Mouse (Mus musculus) ES-E14 (cell line): Measurements from ENCODE around the gene Mrm2. TPM values are rescaled to one million over a fixed set of nuclear protein-coding genes. Genes with fewer than 3 reads are reported as not detected.

Source experiments
- DNase-seq: peaks from one replicate; pipeline ENCODE4 v3.0.0-alpha.2; 2013; ENCODE audit warnings: low read depth, low spot score
- H3K27ac ChIP-seq: 2 replicates; pipeline ENCODE4 v1.5.1; 2012; ENCODE audit warnings: low read depth, mild to moderate bottlenecking, low read length, moderate library complexity, mixed read lengths; ENCODE audit not compliant: poor library complexity, insufficient read depth, severe bottlenecking
- H3K36me3 ChIP-seq: 2 replicates; pipeline ENCODE4 v1.6.1; 2012; ENCODE audit warnings: mild to moderate bottlenecking, low read length, moderate library complexity, mixed read lengths; ENCODE audit not compliant: control insufficient read depth, poor library complexity, insufficient read depth, severe bottlenecking
- H3K4me1 ChIP-seq, 2 experiments: fragments of 150-350 bp in 1 of 2; sonication (generic) in 1 of 2; 2 replicates each; pipeline ENCODE4 v1.6.1; 2012; ENCODE audit warnings: low read length in 2 of 2, mild to moderate bottlenecking in 1 of 2, mixed read lengths in 1 of 2; ENCODE audit not compliant: control insufficient read depth in 2 of 2, insufficient read depth in 2 of 2, poor library complexity in 1 of 2
- H3K4me3 ChIP-seq, 2 experiments: fragments of 150-350 bp in 1 of 2; sonication (generic) in 1 of 2; 2 replicates each; pipeline ENCODE4 v1.5.1; 2012; ENCODE audit warnings: low read length in 2 of 2, low read depth in 1 of 2, mild to moderate bottlenecking in 1 of 2, mixed read lengths in 1 of 2; ENCODE audit not compliant: insufficient read depth in 1 of 2, poor library complexity in 1 of 2, severe bottlenecking in 1 of 2
- H3K9ac ChIP-seq: 2 replicates; pipeline ENCODE4 v1.6.1; 2012; ENCODE audit warnings: low read depth, mild to moderate bottlenecking, low read length, mixed read lengths; ENCODE audit not compliant: poor library complexity, insufficient read depth, severe bottlenecking
- H3K9me3 ChIP-seq: fragments of 150-350 bp; sonication (generic); 2 replicates; pipeline ENCODE4 v1.6.1; 2012; ENCODE audit warnings: low read depth, mild to moderate bottlenecking, low read length; ENCODE audit not compliant: control insufficient read depth, insufficient read depth
- CHD2 ChIP-seq: IDR thresholded peaks from 2 replicates; pipeline ENCODE4 v1.6.1; 2014; ENCODE audit warnings: mild to moderate bottlenecking, low read depth, low read length, inconsistent platforms
- HCFC1 ChIP-seq: IDR thresholded peaks from 2 replicates; pipeline ENCODE4 v1.6.1; 2012; ENCODE audit warnings: low read length, inconsistent platforms, borderline replicate concordance; ENCODE audit not compliant: insufficient read depth
- MAFK ChIP-seq: IDR thresholded peaks from 2 replicates; pipeline ENCODE4 v1.6.1; 2014; ENCODE audit warnings: mild to moderate bottlenecking, low read depth, low read length, inconsistent platforms; ENCODE audit not compliant: insufficient read depth
- ZC3H11A ChIP-seq: IDR thresholded peaks from 2 replicates; pipeline ENCODE4 v1.6.1; 2012; ENCODE audit warnings: low read depth, mild to moderate bottlenecking, inconsistent platforms, low read length, borderline replicate concordance
- ZNF384 ChIP-seq: IDR thresholded peaks from 2 replicates; pipeline ENCODE4 v1.6.1; 2012; ENCODE audit warnings: low read depth, low read length, inconsistent platforms
- in situ Hi-C, 2 experiments: fragments of 600-800 bp; cut with MboI; formaldehyde crosslinking; loops; one replicate each; pipeline ENCODE4 v1.15.1; 2025; ENCODE audit warnings: low sequenced_read_pairs in 2 of 2, inconsistent platforms in 1 of 2; ENCODE audit not compliant: unreplicated experiment in 2 of 2
- total RNA-seq: library from RNA; depleted of rRNA; stranded (reverse); fragments of 300-350 nt; gene quantifications from 2 replicates; pipeline ENCODE4 v1.2.3, GENCODE M21; 2012

The Mrm2 gene
- total RNA-seq, 1 experiment, result 14.6 TPM

- TF ChIP-seq CHD2 (no peak), MAFK (no peak), ZNF384 (no peak), HCFC1 (no peak), ZC3H11A (no peak)
- DNase-seq, result no peak
- Histone ChIP-seq H3K36me3 (peaks cover 62% of the 10 kb centered on the region), H3K9ac (no peak overlapping the region), H3K4me1 (peaks cover 0 to 6% of the 10 kb centered on the region in 2 experiments; a peak in 1 of 4 replicates), H3K9me3 (no peaks in the 10 kb centered on the region), H3K4me3 (no peak overlapping the region), H3K27ac (no peak overlapping the region)
- in situ Hi-C loops, result no loop called here
Measured at GRCm38 (mm10) chr5:140306016-140306415, 25.7 kb downstream of the Mrm2 start.

- H3K4me3 ChIP-seq, result no peak overlapping the region
- in situ Hi-C loops, result loop anchor here in 1 of 2 experiments (25.0 kb wide), 1 partner anchor 461 kb away; the partner anchor contains the start of genes Gm26938 and Psmg3
- DNase-seq, result no peak
- H3K9me3 ChIP-seq, result no peaks in the 10 kb centered on the region
- TF ChIP-seq MAFK (no peak), HCFC1 (no peak), CHD2 (no peak), ZC3H11A (no peak)
- peaks cover 38% of the 10 kb centered on the region for H3K36me3 ChIP-seq
- H3K27ac ChIP-seq, result no peak overlapping the region
- no peaks in the 10 kb centered on the region for H3K4me1 ChIP-seq
- H3K9ac ChIP-seq, result no peak overlapping the region
Measured at GRCm38 (mm10) chr5:140298291-140298690, 33.4 kb downstream of the Mrm2 start.

- in situ Hi-C loops, result loop anchor here in 1 of 2 experiments (25.0 kb wide), 1 partner anchor 455 kb away; the partner anchor contains the start of genes Gm26938 and Psmg3
- DNase-seq, result peak; percentile 40
Measured at GRCm38 (mm10) chr5:140292152-140292551, 39.5 kb downstream of the Mrm2 start.

GRCm38 (mm10) chr5:140289161-140289560 lies 42.5 kb downstream of the Mrm2 start:
- Histone ChIP-seq H3K4me1 (peaks cover 0 to 4% of the 10 kb centered on the region in 2 experiments; a peak in 1 of 4 replicates), H3K36me3 (peaks cover 27% of the 10 kb centered on the region; the same call in 1 of the 2 replicates), H3K9me3 (no peaks in the 10 kb centered on the region), H3K27ac (no peak overlapping the region), H3K9ac (no peak overlapping the region), H3K4me3 (no peak overlapping the region)
- TF ChIP-seq CHD2 (no peak), ZNF384 (no peak), ZC3H11A (no peak), HCFC1 (no peak), MAFK (no peak)
- in situ Hi-C loops, result loop anchor here in 1 of 2 experiments (25.0 kb wide), 1 partner anchor 452 kb away; the partner anchor contains the start of genes Gm26938 and Psmg3
- no peak for DNase-seq

More at GRCm38 (mm10) chr5:140292152-140292551, 39.5 kb downstream of the Mrm2 start:
- Histone ChIP-seq H3K9me3 (no peaks in the 10 kb centered on the region), H3K4me3 (no peak overlapping the region), H3K9ac (no peak overlapping the region), H3K36me3 (peaks cover 40% of the 10 kb centered on the region), H3K4me1 (no peaks in the 10 kb centered on the region), H3K27ac (no peak overlapping the region)
- TF ChIP-seq ZC3H11A (peak; percentile 30; the same call in 1 of the 2 replicates), HCFC1 (no peak)
